Mouse (Mus musculus): ENCODE results near the gene Rfx8. TPM values are rescaled to one million over a fixed set of nuclear protein-coding genes. Genes with fewer than 3 reads are reported as not detected.

Gene Rfx8
- polyA plus RNA-seq, 1 experiment from 2014 or later = 0.27 TPM

- Histone ChIP-seq H3K27me3 (replicated peaks; ENCODE audit: insufficient read depth, low read length) (no peaks in the 10 kb centered on the region), H3K4me1 (ENCODE audit: insufficient read depth, low read depth, low read length) (peaks cover 6% of the 10 kb centered on the region; the same call in 1 of the 2 replicates), H3K4me2 (replicated peaks; ENCODE audit: low read depth, low read length) (no peak overlapping the region), H3K27ac (ENCODE audit: low read length) (no peak overlapping the region), H3K9me3 (ENCODE audit: low read length) (no peaks in the 10 kb centered on the region), H3K4me3 (ENCODE audit: low read depth, low read length) (no peak overlapping the region), H3K36me3 (ENCODE audit: insufficient read depth, low read length) (no peaks in the 10 kb centered on the region), H3K9ac (replicated peaks; ENCODE audit: low read depth) (no peak overlapping the region)
- WGBS = 66% methylated on average over 7 of the region's 7 CpGs
- no peak for DNase-seq (ENCODE audit: low spot score)
- ATAC-seq = no peak
- no peak for TF ChIP-seq CTCF (IDR thresholded peaks at IDR 0.05)
Measured at GRCm38 (mm10) chr1:39740948-39741347, 20.2 kb upstream of the Rfx8 start.

GRCm38 (mm10) chr1:39740002-39740401, 19.2 kb upstream of the Rfx8 start:
- Histone ChIP-seq H3K4me2 (replicated peaks; ENCODE audit: low read depth, low read length) (no peak overlapping the region), H3K4me3 (ENCODE audit: low read depth, low read length) (no peak overlapping the region), H3K36me3 (ENCODE audit: insufficient read depth, low read length) (no peaks in the 10 kb centered on the region), H3K4me1 (ENCODE audit: insufficient read depth, low read depth, low read length) (peaks cover 10% of the 10 kb centered on the region; the same call in 1 of the 2 replicates), H3K9me3 (ENCODE audit: low read length) (no peaks in the 10 kb centered on the region), H3K27me3 (replicated peaks; ENCODE audit: insufficient read depth, low read length) (no peaks in the 10 kb centered on the region), H3K9ac (replicated peaks; ENCODE audit: low read depth) (no peak overlapping the region), H3K27ac (ENCODE audit: low read length) (no peak overlapping the region)
- no peak for ATAC-seq
- no peak for DNase-seq (ENCODE audit: low spot score)
- TF ChIP-seq CTCF (IDR thresholded peaks at IDR 0.05) = no peak
- TF ChIP-seq EP300 (IDR thresholded peaks at IDR 0.05) = no peak
- 79% methylated on average over 4 of the region's 4 CpGs for WGBS

- TF ChIP-seq CTCF (IDR thresholded peaks at IDR 0.05) = peak; percentile 1; the same call in 1 of the 2 replicates
- peak; percentile 72 for TF ChIP-seq EP300 (IDR thresholded peaks at IDR 0.05)
- Histone ChIP-seq H3K4me2 (replicated peaks; ENCODE audit: low read depth, low read length) (no peak overlapping the region), H3K9me3 (ENCODE audit: low read length) (no peaks in the 10 kb centered on the region), H3K27ac (ENCODE audit: low read length) (peak overlapping the region; percentile 88), H3K4me3 (ENCODE audit: low read depth, low read length) (no peak overlapping the region), H3K27me3 (replicated peaks; ENCODE audit: insufficient read depth, low read length) (no peaks in the 10 kb centered on the region), H3K4me1 (ENCODE audit: insufficient read depth, low read depth, low read length) (peaks cover 10% of the 10 kb centered on the region; the same call in 1 of the 2 replicates), H3K36me3 (ENCODE audit: insufficient read depth, low read length) (no peaks in the 10 kb centered on the region), H3K9ac (replicated peaks; ENCODE audit: low read depth) (no peak overlapping the region)
- DNase-seq (ENCODE audit: low spot score) (peak; percentile 75), ATAC-seq (peak; percentile 78)
- WGBS = 16% methylated on average over 8 of the region's 8 CpGs
Measured at GRCm38 (mm10) chr1:39735927-39736604, 15.3 kb upstream of the Rfx8 start.

GRCm38 (mm10) chr1:39735493-39735892, 14.7 kb upstream of the Rfx8 start:
- peak; percentile 11 for ATAC-seq

GRCm38 (mm10) chr1:39734881-39735280, 14.1 kb upstream of the Rfx8 start:
- DNase-seq (ENCODE audit: low spot score) (no peak), ATAC-seq (no peak)
- Histone ChIP-seq H3K27ac (ENCODE audit: low read length) (peak overlapping the region; percentile 88), H3K9ac (replicated peaks; ENCODE audit: low read depth) (no peak overlapping the region), H3K4me3 (ENCODE audit: low read depth, low read length) (no peak overlapping the region), H3K4me1 (ENCODE audit: insufficient read depth, low read depth, low read length) (peaks cover 10% of the 10 kb centered on the region; the same call in 1 of the 2 replicates), H3K9me3 (ENCODE audit: low read length) (no peaks in the 10 kb centered on the region), H3K27me3 (replicated peaks; ENCODE audit: insufficient read depth, low read length) (no peaks in the 10 kb centered on the region), H3K36me3 (ENCODE audit: insufficient read depth, low read length) (no peaks in the 10 kb centered on the region), H3K4me2 (replicated peaks; ENCODE audit: low read depth, low read length) (no peak overlapping the region)
- WGBS = 74% methylated on average over 6 of the region's 6 CpGs
- no peak for TF ChIP-seq CTCF (IDR thresholded peaks at IDR 0.05)
- TF ChIP-seq EP300 (IDR thresholded peaks at IDR 0.05) = no peak

More at GRCm38 (mm10) chr1:39735493-39735892, 14.7 kb upstream of the Rfx8 start:
- H3K36me3 ChIP-seq (ENCODE audit: insufficient read depth, low read length) = no peaks in the 10 kb centered on the region
- H3K27ac ChIP-seq (ENCODE audit: low read length) = peak overlapping the region; percentile 88
- TF ChIP-seq EP300 (IDR thresholded peaks at IDR 0.05) = no peak
- TF ChIP-seq CTCF (IDR thresholded peaks at IDR 0.05) = no peak
- no peak overlapping the region for H3K4me3 ChIP-seq (ENCODE audit: low read depth, low read length)
- DNase-seq (ENCODE audit: low spot score) = peak; percentile 45
- H3K4me2 ChIP-seq (replicated peaks; ENCODE audit: low read depth, low read length) = 0 out of 2 replicates have a peak overlapping the region, but pooled peaks have one; percentile 25
- WGBS = 42% methylated on average over 2 of the region's 2 CpGs
- H3K4me1 ChIP-seq (ENCODE audit: insufficient read depth, low read depth, low read length) = peaks cover 10% of the 10 kb centered on the region; the same call in 1 of the 2 replicates
- no peak overlapping the region for H3K9ac ChIP-seq (replicated peaks; ENCODE audit: low read depth)
- H3K9me3 ChIP-seq (ENCODE audit: low read length) = no peaks in the 10 kb centered on the region
- no peaks in the 10 kb centered on the region for H3K27me3 ChIP-seq (replicated peaks; ENCODE audit: insufficient read depth, low read length)

GRCm38 (mm10) chr1:39734311-39734710, 13.5 kb upstream of the Rfx8 start:
- H3K9me3 ChIP-seq (ENCODE audit: low read length) = no peaks in the 10 kb centered on the region
- H3K4me2 ChIP-seq (replicated peaks; ENCODE audit: low read depth, low read length) = no peak overlapping the region
- DNase-seq (ENCODE audit: low spot score) = peak; percentile 60
- no peak overlapping the region for H3K4me3 ChIP-seq (ENCODE audit: low read depth, low read length)
- H3K9ac ChIP-seq (replicated peaks; ENCODE audit: low read depth) = no peak overlapping the region
- no peaks in the 10 kb centered on the region for H3K36me3 ChIP-seq (ENCODE audit: insufficient read depth, low read length)
- WGBS = 60% methylated on average over 13 of the region's 13 CpGs
- peak overlapping the region; percentile 88 for H3K27ac ChIP-seq (ENCODE audit: low read length)
- no peaks in the 10 kb centered on the region for H3K27me3 ChIP-seq (replicated peaks; ENCODE audit: insufficient read depth, low read length)
- peak; percentile 46 for ATAC-seq
- H3K4me1 ChIP-seq (ENCODE audit: insufficient read depth, low read depth, low read length) = peaks cover 10% of the 10 kb centered on the region; the same call in 1 of the 2 replicates
- TF ChIP-seq EP300 (IDR thresholded peaks at IDR 0.05) (peak; percentile 71), CTCF (IDR thresholded peaks at IDR 0.05) (no peak)

Data from lung, postnatal 0 days (tissue).